In genomic region chr10:67964060-67964459, GRCm38 (mm10) we compare ENCODE assay signal across 21 mouse cellular contexts. TPM values are rescaled to one million over a fixed set of nuclear protein-coding genes. Genes with fewer than 3 reads are reported as not detected.
"Had no signal": no experiment of that assay in that cellular context is flagged by ENCODE, and none has a peak within 500 bp of the region (broad histone marks: within the 10 kb centered on the region; RNA-seq: fewer than 3 reads in every experiment).

No protein-coding gene starts in this region.

- ATAC-seq: intestine, embryonic 15.5 days; liver, embryonic 12.5 days had no signal

- H3K9ac ChIP-seq: intestine, embryonic 15.5 days; limb, embryonic 13.5 days; liver, embryonic 12.5 days; liver, embryonic 15.5 days; lung, embryonic 15.5 days; stomach, embryonic 15.5 days had no signal

- H3K4me3 ChIP-seq: intestine, embryonic 15.5 days; layer of hippocampus, adult 2 months; limb, embryonic 10.5 days; limb, embryonic 13.5 days; liver, embryonic 12.5 days; liver, embryonic 15.5 days; lung, embryonic 15.5 days; stomach, embryonic 15.5 days had no signal

- H3K27ac ChIP-seq: intestine, embryonic 15.5 days; layer of hippocampus, adult 2 months; limb, embryonic 10.5 days; limb, embryonic 13.5 days; liver, embryonic 12.5 days; liver, embryonic 15.5 days; macrophage; stomach, embryonic 15.5 days had no signal

- DNase-seq: kidney, adult 18-20 months; kidney, adult 9 months; kidney, postnatal 14 days; layer of hippocampus, adult 9-11 months; liver; lung, adult 18-20 months; right cerebral cortex, postnatal 25 days; spleen, adult 18-20 months; thymus, adult 18-20 months; thymus, postnatal 36 days had no signal

- H3K27me3 ChIP-seq: intestine, embryonic 15.5 days; limb, embryonic 13.5 days; liver, embryonic 12.5 days; liver, embryonic 15.5 days; lung, embryonic 15.5 days; stomach, embryonic 15.5 days had no signal

- H3K4me1 ChIP-seq: intestine, embryonic 15.5 days; limb, embryonic 10.5 days; liver, embryonic 12.5 days; liver, embryonic 15.5 days; stomach, embryonic 15.5 days had no signal

- H3K9me3 ChIP-seq: intestine, embryonic 15.5 days; limb, embryonic 10.5 days; limb, embryonic 13.5 days; liver, embryonic 12.5 days; liver, embryonic 15.5 days; lung, embryonic 15.5 days; stomach, embryonic 15.5 days had no signal

- H3K36me3 ChIP-seq: intestine, embryonic 15.5 days; limb, embryonic 10.5 days; limb, embryonic 13.5 days; liver, embryonic 12.5 days; liver, embryonic 15.5 days; lung, embryonic 15.5 days; stomach, embryonic 15.5 days had no signal

- H3K4me2 ChIP-seq: intestine, embryonic 15.5 days; limb, embryonic 13.5 days; liver, embryonic 12.5 days; liver, embryonic 15.5 days; lung, embryonic 15.5 days; stomach, embryonic 15.5 days had no signal

RNA-seq across cellular contexts. Expression of gene Rtkn2, which starts 15.3 kb away (rescaled TPM):
- polyA plus RNA-seq: large intestine, adult 2 months had no signal

RNA-seq across cellular contexts. Expression of gene Zfp365, which starts 51.6 kb away (rescaled TPM):
- total RNA-seq: megakaryocyte, adult 5-6 weeks had no signal
